Mouse (Mus musculus) forebrain, embryonic 16.5 days (tissue): ENCODE measurements around the gene Mvb12a. TPM values are rescaled to one million over a fixed set of nuclear protein-coding genes. Genes with fewer than 3 reads are reported as not detected.

Experiments used
- ATAC-seq: fragments of 200-750 bp; cut with Nextera tagmentation; 2 replicates; pipeline ENCODE4 v1.8.0; 2017; ENCODE audit warnings: mild to moderate bottlenecking, moderate library complexity
- H3K27ac ChIP-seq: fragments of 300-500 bp; sonication (generic); 2 replicates; pipeline ENCODE4 v1.5.1; 2014; ENCODE audit warnings: low read length, control low read depth
- H3K27me3 ChIP-seq: fragments of 300-500 bp; sonication (generic); replicated peaks from 2 replicates; pipeline ENCODE4 v1.6.1; 2014; ENCODE audit warnings: low read length; ENCODE audit not compliant: control insufficient read depth, insufficient read depth
- H3K36me3 ChIP-seq: fragments of 300-500 bp; sonication (generic); 2 replicates; pipeline ENCODE4 v1.6.1; 2014; ENCODE audit not compliant: control insufficient read depth, insufficient read depth
- H3K4me1 ChIP-seq: fragments of 300-500 bp; sonication (generic); replicated peaks from 2 replicates; pipeline ENCODE4 v1.6.1; 2014; ENCODE audit warnings: low read length; ENCODE audit not compliant: control insufficient read depth, insufficient read depth
- H3K4me2 ChIP-seq: fragments of 300-500 bp; sonication (generic); 2 replicates; pipeline ENCODE4 v1.6.1; 2014; ENCODE audit warnings: mild to moderate bottlenecking, low read length, control low read depth
- H3K4me3 ChIP-seq: fragments of 300-500 bp; sonication (generic); replicated peaks from 2 replicates; pipeline ENCODE4 v1.5.1; 2014; ENCODE audit warnings: mild to moderate bottlenecking, low read length, control low read depth
- H3K9ac ChIP-seq: fragments of 300-500 bp; sonication (generic); replicated peaks from 2 replicates; pipeline ENCODE4 v1.6.1; 2014; ENCODE audit warnings: low read depth, low read length, control low read depth
- H3K9me3 ChIP-seq: fragments of 300-500 bp; sonication (generic); 2 replicates; pipeline ENCODE4 v1.6.1; 2016; ENCODE audit warnings: low read length; ENCODE audit not compliant: control insufficient read depth
- WGBS: fragments of 180-500 bp; shearing (Covaris S2); extraction: QIAGEN DNeasy Blood & Tissue Kit; methylation state at CpG from one replicate; pipeline ENCODE4 v1.1.7; 2014; 5-methylcytosine and 5-hydroxymethylcytosine counted together
- polyA plus RNA-seq: library from polyadenylated mRNA; unstranded; fragments of >200 nt; fragmentation: Nextera tagmentation; extraction: Ambion mirVana; gene quantifications from 2 replicates; pipeline ENCODE4 v1.2.1, GENCODE M21; 2015

Mvb12a gene
- polyA plus RNA-seq, 1 experiment from 2014 or later: 65.3 TPM

GRCm38 (mm10) chr8:71537028-71537867 lies 5.5 kb upstream of the Mvb12a start, which contains the start of gene Bst2:
Gene Bst2, minus strand, starts transcription at chr8:71537456.
- peak within 1 kb of the TSS; percentile 31 for H3K4me3 ChIP-seq
- no peaks in the 10 kb centered on the region for H3K36me3 ChIP-seq
- H3K27me3 ChIP-seq: peaks cover 12% of the 10 kb centered on the region
- peak within 1 kb of the TSS; percentile 11; the same call in 1 of the 2 replicates for H3K9ac ChIP-seq
- H3K4me1 ChIP-seq: peaks cover 8% of the 10 kb centered on the region
- ATAC-seq: 0 out of 2 replicates have a peak, but pooled peaks have one; percentile 39
- H3K4me2 ChIP-seq: peak within 1 kb of the TSS; percentile 51
- 4% methylated on average over 37 of the region's 37 CpGs for WGBS
- H3K9me3 ChIP-seq: no peaks in the 10 kb centered on the region
- H3K27ac ChIP-seq: no peak within 1 kb of the TSS

- Histone ChIP-seq H3K27ac (no peak overlapping the region), H3K4me2 (peak overlapping the region; percentile 93), H3K4me1 (peaks cover 9% of the 10 kb centered on the region), H3K36me3 (peaks cover 7% of the 10 kb centered on the region; the same call in 1 of the 2 replicates), H3K9me3 (no peaks in the 10 kb centered on the region), H3K27me3 (no peaks in the 10 kb centered on the region), H3K4me3 (peak overlapping the region; percentile 80), H3K9ac (peak overlapping the region; percentile 83)
- 94% methylated on average over 9 of the region's 9 CpGs for WGBS
- no peak for ATAC-seq
These were observed 1.0 kb downstream of the Mvb12a start for GRCm38 (mm10) chr8:71543755-71544154.

DNA sequence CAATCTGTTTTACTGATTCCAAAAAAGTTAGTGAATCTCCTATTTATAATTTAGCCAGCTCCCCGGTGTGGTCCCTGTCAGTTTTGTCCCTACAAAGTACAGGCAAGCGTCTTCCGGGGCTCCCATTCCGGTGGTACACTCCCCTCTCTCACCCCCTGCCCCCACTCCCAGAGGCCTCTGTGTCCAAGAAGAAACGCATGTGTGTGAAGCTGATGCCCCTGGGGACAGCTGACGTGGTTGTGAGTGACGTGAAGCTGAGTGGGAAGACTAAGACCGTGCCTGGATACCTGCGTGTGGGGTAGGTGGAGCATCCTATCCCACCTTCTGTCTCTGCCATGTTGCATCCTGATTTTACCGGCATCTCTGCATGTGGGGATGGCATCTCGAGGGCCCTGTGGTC lies 2.3 kb downstream of the Mvb12a start:
- WGBS: 92% methylated on average over 11 of the region's 11 CpGs
- H3K4me2 ChIP-seq: no peak overlapping the region
- peaks cover 7% of the 10 kb centered on the region; the same call in 1 of the 2 replicates for H3K36me3 ChIP-seq
- H3K27ac ChIP-seq: no peak overlapping the region
- no peak overlapping the region for H3K9ac ChIP-seq
- H3K9me3 ChIP-seq: no peaks in the 10 kb centered on the region
- ATAC-seq: no peak
- no peaks in the 10 kb centered on the region for H3K27me3 ChIP-seq
- H3K4me3 ChIP-seq: no peak overlapping the region
- peaks cover 9% of the 10 kb centered on the region for H3K4me1 ChIP-seq

GRCm38 (mm10) chr8:71547590-71547989 lies 4.9 kb downstream of the Mvb12a start:
- peaks cover 9% of the 10 kb centered on the region for H3K4me1 ChIP-seq
- no peak overlapping the region for H3K9ac ChIP-seq
- no peak overlapping the region for H3K27ac ChIP-seq
- ATAC-seq: no peak
- WGBS: 82% methylated on average over 7 of the region's 7 CpGs
- H3K27me3 ChIP-seq: no peaks in the 10 kb centered on the region
- peaks cover 7% of the 10 kb centered on the region; the same call in 1 of the 2 replicates for H3K36me3 ChIP-seq
- no peak overlapping the region for H3K4me2 ChIP-seq
- H3K4me3 ChIP-seq: no peak overlapping the region
- H3K9me3 ChIP-seq: no peaks in the 10 kb centered on the region

DNA sequence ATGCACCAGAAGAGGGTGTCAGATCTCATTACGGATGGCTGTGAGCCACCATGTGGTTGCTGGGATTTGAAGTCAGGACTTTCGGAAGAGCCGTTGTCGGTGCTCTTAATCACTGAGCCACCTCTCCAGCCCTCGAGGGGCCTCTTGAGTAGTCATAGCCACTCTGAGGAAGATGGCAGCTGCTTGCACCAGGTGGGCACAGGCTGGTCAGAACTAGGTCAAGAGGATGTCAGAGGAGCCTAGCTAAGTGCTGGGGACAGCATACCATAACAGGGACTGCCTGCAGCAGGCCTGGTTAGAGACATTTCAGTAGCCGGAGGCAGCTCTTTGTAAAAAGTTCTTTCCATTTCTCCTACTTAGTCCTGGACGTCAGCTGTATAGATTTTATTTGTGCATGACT lies 8.0 kb downstream of the Mvb12a start:
- Histone ChIP-seq H3K9me3 (no peaks in the 10 kb centered on the region), H3K4me3 (no peak overlapping the region), H3K9ac (no peak overlapping the region), H3K27me3 (peaks cover 1% of the 10 kb centered on the region; the same call in 1 of the 2 replicates), H3K27ac (no peak overlapping the region), H3K4me2 (no peak overlapping the region), H3K4me1 (no peaks in the 10 kb centered on the region), H3K36me3 (peaks cover 4% of the 10 kb centered on the region; the same call in 1 of the 2 replicates)
- WGBS: 71% methylated on average over 7 of the region's 7 CpGs
- no peak for ATAC-seq

DNA sequence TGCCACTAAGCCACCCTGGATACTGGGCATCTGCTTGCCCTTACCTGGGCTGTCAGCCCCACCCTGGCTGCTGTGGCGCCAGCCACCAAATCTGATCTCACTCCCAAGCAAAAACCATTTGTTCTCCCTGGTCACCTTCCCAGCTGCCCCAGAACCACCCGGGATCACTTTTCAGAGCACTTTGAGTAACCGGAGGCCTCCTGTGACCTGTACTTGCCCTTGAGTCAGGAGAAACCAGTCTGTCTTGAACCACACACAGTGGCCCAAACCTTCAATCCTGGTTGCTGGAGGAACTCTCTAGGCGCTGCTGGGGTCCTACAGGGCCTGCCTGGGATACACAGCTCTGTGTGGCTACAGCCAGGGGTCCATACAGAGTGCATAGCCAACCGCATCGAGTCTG lies 10.0 kb downstream of the Mvb12a start:
- Histone ChIP-seq H3K9me3 (no peaks in the 10 kb centered on the region), H3K4me2 (no peak overlapping the region), H3K36me3 (peaks cover 4% of the 10 kb centered on the region; the same call in 1 of the 2 replicates), H3K4me3 (no peak overlapping the region), H3K27ac (no peak overlapping the region), H3K27me3 (peaks cover 21% of the 10 kb centered on the region), H3K4me1 (no peaks in the 10 kb centered on the region), H3K9ac (no peak overlapping the region)
- ATAC-seq: no peak
- 68% methylated on average over 6 of the region's 6 CpGs for WGBS

- no peak overlapping the region for H3K4me3 ChIP-seq
- WGBS: 66% methylated on average over 6 of the region's 6 CpGs
- H3K27ac ChIP-seq: no peak overlapping the region
- no peaks in the 10 kb centered on the region for H3K9me3 ChIP-seq
- no peak for ATAC-seq
- peaks cover 33% of the 10 kb centered on the region for H3K27me3 ChIP-seq
- no peaks in the 10 kb centered on the region for H3K36me3 ChIP-seq
- H3K4me2 ChIP-seq: no peak overlapping the region
- no peak overlapping the region for H3K9ac ChIP-seq
- H3K4me1 ChIP-seq: peaks cover 7% of the 10 kb centered on the region
These were observed 11.3 kb downstream of the Mvb12a start for GRCm38 (mm10) chr8:71554001-71554400.

GRCm38 (mm10) chr8:71554644-71555043 lies 11.9 kb downstream of the Mvb12a start:
- no peak overlapping the region for H3K4me2 ChIP-seq
- H3K27ac ChIP-seq: no peak overlapping the region
- whole genome bisulfite sequencing: 81% methylated on average over 2 of the region's 2 CpGs
- H3K9ac ChIP-seq: no peak overlapping the region
- no peak for ATAC-seq
- H3K36me3 ChIP-seq: no peaks in the 10 kb centered on the region
- no peaks in the 10 kb centered on the region for H3K9me3 ChIP-seq
- peaks cover 39% of the 10 kb centered on the region for H3K27me3 ChIP-seq
- H3K4me1 ChIP-seq: peaks cover 7% of the 10 kb centered on the region
- H3K4me3 ChIP-seq: no peak overlapping the region

DNA sequence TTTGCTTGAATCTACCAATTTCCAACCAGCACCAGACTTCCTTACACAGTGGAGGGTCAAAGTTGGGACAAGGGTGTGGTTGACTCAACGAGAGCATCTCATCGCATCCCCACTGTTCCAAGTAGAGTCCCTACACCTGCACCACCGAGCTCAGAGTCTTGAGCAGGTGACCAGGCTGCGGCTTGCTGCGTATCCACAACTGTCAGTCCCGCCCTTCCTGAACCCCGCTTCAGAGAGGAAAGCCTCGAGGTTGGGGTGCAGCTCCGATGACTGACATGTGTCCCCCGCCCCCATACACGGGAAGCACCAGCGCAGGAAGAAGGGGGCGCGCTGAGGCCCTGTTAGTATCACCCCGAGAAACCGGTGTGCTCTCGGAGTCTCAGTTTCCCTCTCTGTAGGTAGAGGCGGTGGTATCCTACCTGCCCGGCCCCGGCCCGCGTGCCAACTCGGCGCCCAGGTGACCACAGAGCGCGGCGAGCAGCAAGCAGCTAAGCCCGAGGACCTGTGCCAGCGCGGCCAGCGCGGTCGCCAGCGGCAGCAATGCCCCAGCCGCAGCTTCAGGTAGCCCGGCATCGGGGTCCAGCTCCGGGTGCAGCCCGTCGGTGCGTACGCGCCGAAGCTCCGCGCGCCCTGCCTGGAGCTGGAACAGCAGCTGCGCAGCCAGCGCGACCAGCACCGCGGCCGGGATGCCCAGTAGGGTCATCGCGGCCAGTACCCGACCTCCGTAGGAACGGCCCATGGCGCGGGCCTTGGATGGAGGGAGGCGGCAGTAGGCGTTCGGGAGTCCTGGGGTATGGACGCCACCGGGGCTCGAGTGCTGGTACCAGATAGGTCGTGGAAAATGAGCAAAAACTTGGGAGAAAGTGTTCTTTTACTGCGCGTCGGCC lies 15.6 kb downstream of the Mvb12a start, which contains the start of gene Tmem221:
Gene Tmem221 (minus strand): TSS at position 801 of the 887 bp plus-strand sequence.
- WGBS: 5% methylated on average over 70 of the region's 70 CpGs
- no peak for ATAC-seq
- H3K4me2 ChIP-seq: peak within 1 kb of the TSS; percentile 41
- H3K4me3 ChIP-seq: peak within 1 kb of the TSS; percentile 28
- H3K27me3 ChIP-seq: peaks cover 67% of the 10 kb centered on the region
- H3K9me3 ChIP-seq: no peaks in the 10 kb centered on the region
- H3K27ac ChIP-seq: no peak within 1 kb of the TSS
- no peaks in the 10 kb centered on the region for H3K36me3 ChIP-seq
- H3K9ac ChIP-seq: no peak within 1 kb of the TSS
- peaks cover 13% of the 10 kb centered on the region for H3K4me1 ChIP-seq
